14 mouse cellular contexts compared by ENCODE assay signal in genomic region chr1:58715536-58715935, GRCm38 (mm10). TPM values are rescaled to one million over a fixed set of nuclear protein-coding genes. Genes with fewer than 3 reads are reported as not detected.
DNase-seq lines count a peak whose midpoint lies in the region; ATAC-seq and TF ChIP-seq lines count a peak whose summit lies in the region.
"Had no signal": no experiment of that assay in that cellular context is flagged by ENCODE, and none has a peak within 500 bp of the region (broad histone marks: within the 10 kb centered on the region; RNA-seq: fewer than 3 reads in every experiment).

No protein-coding gene starts in this region.

- DNase-seq in heart, postnatal 4 days, result no peak
- DNase-seq in layer of hippocampus, adult 2 months (ENCODE audit: low spot score in 2 of 2), result no peak
- no peak for DNase-seq in layer of hippocampus, postnatal 36 days
- no peak for DNase-seq in MEL (ENCODE audit: low read depth, low spot score)
- DNase-seq in right cerebral cortex, postnatal 25 days, result no peak
- no peak for DNase-seq in urinary bladder, postnatal 14 days (ENCODE audit: low spot score)
- DNase-seq: cerebellum, adult 9-11 months; layer of hippocampus, adult 9-11 months; thymus, postnatal 36 days had no signal

- TF ChIP-seq POLR2A in MEL (IDR thresholded peaks at IDR 0.05; ENCODE audit: control insufficient read depth in 1 of 2, insufficient read depth in 1 of 2, low read depth in 1 of 2, low read length in 2 of 2, poor library complexity in 1 of 2), result no peak

- no peaks in the 10 kb centered on the region for H3K27me3 ChIP-seq in heart, embryonic 11.5 days (ENCODE audit: control insufficient read depth, insufficient read depth, low read length)
- no peaks in the 10 kb centered on the region for H3K27me3 ChIP-seq in MEL (ENCODE audit: control insufficient read depth in 1 of 2, insufficient read depth in 2 of 2, low read length in 2 of 2)
- H3K27me3 ChIP-seq in liver, embryonic 12.5 days (replicated peaks), result no peaks in the 10 kb centered on the region
- H3K27me3 ChIP-seq: hindbrain, embryonic 15.5 days had no signal

- H3K4me1 ChIP-seq in heart, embryonic 11.5 days (ENCODE audit: control insufficient read depth, insufficient read depth, low read length), result 0 out of 2 replicates have a peak, but pooled peaks cover 3% of the 10 kb centered on the region
- H3K4me1 ChIP-seq in MEL (ENCODE audit: control insufficient read depth in 1 of 2, insufficient read depth in 2 of 2, low read length in 2 of 2), result peaks cover 37 to 51% of the 10 kb centered on the region in 2 experiments
- peaks cover 61% of the 10 kb centered on the region for H3K4me1 ChIP-seq in liver, embryonic 12.5 days

- peaks cover 6% of the 10 kb centered on the region for H3K36me3 ChIP-seq in heart, embryonic 11.5 days (ENCODE audit: control insufficient read depth, insufficient read depth, low read length)
- H3K36me3 ChIP-seq in MEL (ENCODE audit: control insufficient read depth in 1 of 2, insufficient read depth in 2 of 2, low read length in 2 of 2), result peaks cover 0 to 56% of the 10 kb centered on the region in 2 experiments; a peak in 3 of 4 replicates
- H3K36me3 ChIP-seq in liver, embryonic 12.5 days, result peaks cover 42% of the 10 kb centered on the region
- H3K36me3 ChIP-seq: hindbrain, embryonic 15.5 days had no signal

- no peak for TF ChIP-seq CTCF in layer of hippocampus, adult 2 months (conservative IDR thresholded peaks at IDR 0.05)
- no peak for TF ChIP-seq CTCF in MEL (IDR thresholded peaks at IDR 0.05 in 2 of 3, conservative IDR thresholded peaks at IDR 0.05 in 1 of 3; ENCODE audit: control insufficient read depth in 1 of 3, insufficient read depth in 1 of 3, low read depth in 2 of 3, low read length in 3 of 3, poor library complexity in 1 of 3, severe bottlenecking in 1 of 3)

- TF ChIP-seq EP300 in MEL (IDR thresholded peaks at IDR 0.05; ENCODE audit: low read depth in 1 of 2, low read length in 2 of 2), result no peak

- no peak overlapping the region for H3K9ac ChIP-seq in heart, embryonic 11.5 days (ENCODE audit: low read depth, low read length)
- H3K9ac ChIP-seq in MEL (ENCODE audit: control insufficient read depth, low read depth, low read length, poor library complexity, severe bottlenecking), result peak overlapping the region; percentile 71
- no peak overlapping the region for H3K9ac ChIP-seq in liver, embryonic 12.5 days
- H3K9ac ChIP-seq: hindbrain, embryonic 15.5 days had no signal

- no peak overlapping the region for H3K27ac ChIP-seq in heart, embryonic 11.5 days (ENCODE audit: low read depth, low read length)
- H3K27ac ChIP-seq in layer of hippocampus, adult 2 months, result 0 out of 2 replicates have a peak overlapping the region, but pooled peaks have one; percentile 2
- H3K27ac ChIP-seq in MEL (ENCODE audit: control insufficient read depth, low read depth, low read length), result peak overlapping the region; percentile 99
- H3K27ac ChIP-seq in liver, embryonic 12.5 days, result peak overlapping the region; percentile 70
- H3K27ac ChIP-seq: hindbrain, embryonic 15.5 days had no signal

- ATAC-seq in heart, embryonic 11.5 days (replicated peaks; ENCODE audit: insufficient number of reproducible peaks, low FRiP score, low TSS enrichment), result no peak
- ATAC-seq in liver, embryonic 12.5 days, result no peak

- H3K4me2 ChIP-seq in heart, embryonic 11.5 days, result peak overlapping the region; percentile 42
- peak overlapping the region; percentile 76 for H3K4me2 ChIP-seq in liver, embryonic 12.5 days

- no peak for TF ChIP-seq RAD21 in MEL (IDR thresholded peaks at IDR 0.05; ENCODE audit: low read depth, low read length)

- peaks cover 27% of the 10 kb centered on the region for H3K79me2 ChIP-seq in MEL (ENCODE audit: control insufficient read depth, insufficient read depth, low read length, poor library complexity)

- no peaks in the 10 kb centered on the region for H3K9me3 ChIP-seq in heart, embryonic 11.5 days (replicated peaks; ENCODE audit: control insufficient read depth, low read length)
- H3K9me3 ChIP-seq in MEL (replicated peaks; ENCODE audit: insufficient read depth, low read length), result no peaks in the 10 kb centered on the region
- H3K9me3 ChIP-seq in liver, embryonic 12.5 days (replicated peaks), result no peaks in the 10 kb centered on the region
- H3K9me3 ChIP-seq: hindbrain, embryonic 15.5 days had no signal

- no peak overlapping the region for H3K4me3 ChIP-seq in heart, embryonic 11.5 days (ENCODE audit: low read depth, low read length)
- no peak overlapping the region for H3K4me3 ChIP-seq in layer of hippocampus, adult 2 months
- peak overlapping the region in 1 of 2 experiments; percentile 31; a peak in 1 of 4 replicates for H3K4me3 ChIP-seq in MEL (ENCODE audit: control insufficient read depth in 1 of 2, insufficient read depth in 1 of 2, low read depth in 2 of 2, low read length in 2 of 2)
- H3K4me3 ChIP-seq in liver, embryonic 12.5 days, result no peak overlapping the region; the same call in 1 of the 2 replicates
- H3K4me3 ChIP-seq: hindbrain, embryonic 15.5 days had no signal

TF ChIP-seq in MEL, 35 proteins besides CTCF, POLR2A, EP300 and RAD21:
- no peak for TF ChIP-seq MAX (IDR thresholded peaks at IDR 0.05; ENCODE audit: low read length)
- no peak for TF ChIP-seq ZC3H11A (IDR thresholded peaks at IDR 0.05; ENCODE audit: low read depth, low read length)
- TF ChIP-seq NRF1 (IDR thresholded peaks at IDR 0.05; ENCODE audit: insufficient read depth, low read depth, low read length, poor library complexity, severe bottlenecking), result no peak

RNA-seq across cellular contexts. Expression of gene Cflar, which starts 4.2 kb away (rescaled TPM):
- polyA plus RNA-seq in heart, embryonic 11.5 days (2014; fragmentation: Nextera tagmentation; extraction: Ambion mirVana), result 26.7 and 32.6 TPM in 2 replicates
- 10 to 100 TPM; 52.1 to 63.0 TPM for total RNA-seq in heart, postnatal 4 days (2021)
- 10 to 100 TPM; 32.9 to 35.2 TPM for total RNA-seq in layer of hippocampus, adult 2 months (2021)
- 10 to 100 TPM; 38.3 to 38.9 TPM for total RNA-seq in layer of hippocampus, postnatal 36 days (2021)
- total RNA-seq in MEL (2012; rRNA removed), result 12.6 and 13.1 TPM in 2 replicates
- 10 to 100 TPM in 1 of 2 experiments, not detected in 1; 13.2 TPM for polyA plus RNA-seq in MEL (2012; ENCODE audit: insufficient read depth in 1 of 2, insufficient read length in 2 of 2, low read depth in 1 of 2, low replicate concordance in 2 of 2, missing spikeins in 1 of 2)
- polyA plus RNA-seq in liver, embryonic 12.5 days (2016; fragmentation: Nextera tagmentation; extraction: Ambion mirVana), result 17.1 and 19.0 TPM in 2 replicates

RNA-seq across cellular contexts. Expression of gene Als2cr12, which starts 19.7 kb away (rescaled TPM):
- polyA plus RNA-seq in heart, embryonic 11.5 days (2014; fragmentation: Nextera tagmentation; extraction: Ambion mirVana), result not detected in 2 replicates
- total RNA-seq in heart, postnatal 4 days (2021), result not detected
- total RNA-seq in layer of hippocampus, adult 2 months (2021), result not detected
- total RNA-seq in layer of hippocampus, postnatal 36 days (2021), result not detected
- 0.10 TPM in 1 of 2 replicates, not detected in the other for total RNA-seq in MEL (2012; rRNA removed)
- polyA plus RNA-seq in MEL (2012; ENCODE audit: insufficient read depth in 1 of 2, insufficient read length in 2 of 2, low read depth in 1 of 2, low replicate concordance in 2 of 2, missing spikeins in 1 of 2), result not detected
- polyA plus RNA-seq in liver, embryonic 12.5 days (2016; fragmentation: Nextera tagmentation; extraction: Ambion mirVana), result not detected in 2 replicates
- total RNA-seq: monocyte, adult 5-6 weeks had no signal
- polyA plus RNA-seq: hindbrain, embryonic 15.5 days; limb, embryonic 11.5 days had no signal
